ENCODE assay signal across 24 mouse cellular contexts in the genomic region with DNA sequence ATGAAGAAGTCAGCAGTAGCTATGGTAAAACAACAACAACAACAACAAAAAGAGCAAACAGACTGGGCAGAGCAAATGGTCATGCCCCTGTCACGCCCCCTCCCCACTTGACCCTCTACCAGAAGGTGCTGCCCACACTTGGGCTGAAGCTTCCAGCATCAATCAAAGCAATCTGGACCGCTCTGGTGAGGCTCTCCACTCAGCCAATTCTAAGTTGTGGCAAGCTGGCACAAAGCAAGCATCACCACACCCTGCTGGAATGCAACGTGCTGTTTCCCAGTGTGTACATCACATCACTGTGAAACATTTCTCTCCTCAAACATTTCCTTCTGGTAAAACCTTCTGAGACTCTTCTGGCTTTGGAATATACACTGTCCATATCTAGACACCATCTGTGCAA. TPM values are rescaled to one million over a fixed set of nuclear protein-coding genes. Genes with fewer than 3 reads are reported as not detected.
DNase-seq lines count a peak whose midpoint lies in the region; ATAC-seq and TF ChIP-seq lines count a peak whose summit lies in the region.
"Had no signal": no experiment of that assay in that cellular context is flagged by ENCODE, and none has a peak within 500 bp of the region (broad histone marks: within the 10 kb centered on the region; RNA-seq: fewer than 3 reads in every experiment).

No protein-coding gene starts in this region.

- WGBS in forebrain, postnatal 0 days: 62% methylated on average over 3 of the region's 3 CpGs
- WGBS in forebrain, embryonic 12.5 days: 84% methylated on average over 3 of the region's 3 CpGs

- no peaks in the 10 kb centered on the region for H3K4me1 ChIP-seq in forebrain, postnatal 0 days (ENCODE audit: insufficient read depth)
- no peaks in the 10 kb centered on the region for H3K4me1 ChIP-seq in forebrain, embryonic 12.5 days
- H3K4me1 ChIP-seq: embryonic facial prominence, embryonic 10.5 days; embryonic facial prominence, embryonic 12.5 days had no signal

- H3K27ac ChIP-seq in forebrain, postnatal 0 days (ENCODE audit: low read depth, low read length): no peak overlapping the region
- no peak overlapping the region for H3K27ac ChIP-seq in forebrain, embryonic 12.5 days
- H3K27ac ChIP-seq: embryonic facial prominence, embryonic 10.5 days; embryonic facial prominence, embryonic 12.5 days had no signal

- H3K4me2 ChIP-seq in forebrain, postnatal 0 days (ENCODE audit: low read depth): no peak overlapping the region
- no peak overlapping the region for H3K4me2 ChIP-seq in forebrain, embryonic 12.5 days
- H3K4me2 ChIP-seq: embryonic facial prominence, embryonic 12.5 days had no signal

- no peak for TF ChIP-seq CTCF in forebrain, postnatal 0 days (IDR thresholded peaks at IDR 0.05; ENCODE audit: low read depth)

- H3K4me3 ChIP-seq in forebrain, postnatal 0 days (ENCODE audit: low read depth, low read length): no peak overlapping the region
- no peak overlapping the region for H3K4me3 ChIP-seq in forebrain, embryonic 12.5 days (replicated peaks)
- H3K4me3 ChIP-seq: embryonic facial prominence, embryonic 10.5 days; embryonic facial prominence, embryonic 12.5 days had no signal

- H3K36me3 ChIP-seq in forebrain, postnatal 0 days (ENCODE audit: insufficient read depth): no peaks in the 10 kb centered on the region
- H3K36me3 ChIP-seq in forebrain, embryonic 12.5 days (replicated peaks): no peaks in the 10 kb centered on the region
- H3K36me3 ChIP-seq: embryonic facial prominence, embryonic 10.5 days; embryonic facial prominence, embryonic 12.5 days had no signal

- no peaks in the 10 kb centered on the region for H3K27me3 ChIP-seq in forebrain, postnatal 0 days (ENCODE audit: insufficient read depth, low read length)
- peaks cover 13% of the 10 kb centered on the region for H3K27me3 ChIP-seq in forebrain, embryonic 12.5 days

- H3K9me3 ChIP-seq in forebrain, postnatal 0 days (ENCODE audit: low read length): no peaks in the 10 kb centered on the region
- H3K9me3 ChIP-seq in forebrain, embryonic 12.5 days: no peaks in the 10 kb centered on the region
- H3K9me3 ChIP-seq: embryonic facial prominence, embryonic 10.5 days; embryonic facial prominence, embryonic 12.5 days had no signal

- no peak for DNase-seq in forebrain, postnatal 0 days
- peak; percentile 74 for DNase-seq in heart, adult 11 months
- no peak for DNase-seq in heart, postnatal 10 days
- DNase-seq in 3T3-L1 (ENCODE audit: low read depth, low spot score): peak; percentile 14
- DNase-seq in brain, adult 2 months (ENCODE audit: low read depth, low spot score): peak; percentile 35
- no peak for DNase-seq in adrenal gland, postnatal 10 days
- no peak for DNase-seq in gastrocnemius, postnatal 10 days
- DNase-seq: adrenal gland, adult 2 months; adrenal gland, postnatal 14 days; adrenal gland, postnatal 36 days; B cell, adult 2 months; cerebellum, adult 11-12 months; cerebellum, adult 2 months; cerebellum, adult 9-10 months had no signal

- intact Hi-C loops in heart, postnatal 10 days (cut with DNase I): no loop called here

- ATAC-seq in forebrain, postnatal 0 days: peak; percentile 27
- ATAC-seq in forebrain, embryonic 12.5 days (ENCODE audit: low FRiP score): no peak
- ATAC-seq: forebrain, embryonic 14.5 days; forebrain, embryonic 16.5 days had no signal

- H3K9ac ChIP-seq in forebrain, postnatal 0 days: no peak overlapping the region
- no peak overlapping the region for H3K9ac ChIP-seq in forebrain, embryonic 12.5 days
- H3K9ac ChIP-seq: embryonic facial prominence, embryonic 12.5 days had no signal

RNA-seq across cellular contexts. Expression of gene Slc13a5, which starts 6.3 kb away (rescaled TPM):
- total RNA-seq in forebrain, postnatal 0 days (2014; rRNA removed): 3.8 and 4.7 TPM in 2 replicates
- 4.0 and 4.1 TPM in 2 replicates for polyA plus RNA-seq in forebrain, postnatal 0 days (2015; fragmentation: Nextera tagmentation; extraction: Ambion mirVana)
- not detected in 2 replicates for polyA plus RNA-seq in forebrain, embryonic 12.5 days (2016; fragmentation: Nextera tagmentation; extraction: Ambion mirVana)
- not detected for total RNA-seq in heart, postnatal 10 days (2021)
- 1 to 10 TPM in 1 of 2 experiments, under 1 TPM in 1; 0.15 to 1.4 TPM for total RNA-seq in adrenal gland, postnatal 10 days (2021)
- 10 to 100 TPM in 1 of 2 experiments, under 1 TPM in 1; 0.33 to 10.5 TPM for total RNA-seq in gastrocnemius, postnatal 10 days (2021)
- total RNA-seq: gastrocnemius, adult 18-20 months; MEL had no signal
- polyA plus RNA-seq: forebrain, embryonic 11.5 days had no signal

RNA-seq across cellular contexts. Expression of gene Xaf1, which starts 28.1 kb away (rescaled TPM):
- 0.77 and 3.1 TPM in 2 replicates for total RNA-seq in forebrain, postnatal 0 days (2014; rRNA removed)
- 4.3 and 4.8 TPM in 2 replicates for polyA plus RNA-seq in forebrain, postnatal 0 days (2015; fragmentation: Nextera tagmentation; extraction: Ambion mirVana)
- polyA plus RNA-seq in forebrain, embryonic 12.5 days (2016; fragmentation: Nextera tagmentation; extraction: Ambion mirVana): 1.6 TPM in 2 replicates
- total RNA-seq in heart, postnatal 10 days (2021): 10 to 100 TPM in 1 of 2 experiments, 1 to 10 TPM in 1; 9.1 to 11.6 TPM
- 10 to 100 TPM; 13.3 to 16.8 TPM for total RNA-seq in adrenal gland, postnatal 10 days (2021)
- total RNA-seq in gastrocnemius, postnatal 10 days (2021): 1 to 10 TPM; 9.3 to 9.8 TPM

RNA-seq across cellular contexts. Expression of gene Fbxo39, which starts 40.9 kb away (rescaled TPM):
- total RNA-seq in forebrain, postnatal 0 days (2014; rRNA removed): not detected in 2 replicates
- polyA plus RNA-seq in forebrain, postnatal 0 days (2015; fragmentation: Nextera tagmentation; extraction: Ambion mirVana): not detected in 2 replicates
- not detected in 2 replicates for polyA plus RNA-seq in forebrain, embryonic 12.5 days (2016; fragmentation: Nextera tagmentation; extraction: Ambion mirVana)
- total RNA-seq in heart, postnatal 10 days (2021): not detected
- total RNA-seq in adrenal gland, postnatal 10 days (2021): not detected
- total RNA-seq in gastrocnemius, postnatal 10 days (2021): not detected
- total RNA-seq: adrenal gland, adult 2 months; adrenal gland, postnatal 14 days; adrenal gland, postnatal 36 days; gastrocnemius, adult 18-20 months; MEL had no signal
- polyA plus RNA-seq: cerebellum, adult 2 months; cortical plate, adult 2 months; embryonic facial prominence, embryonic 10.5 days; embryonic facial prominence, embryonic 12.5 days; embryonic facial prominence, embryonic 14.5 days; forebrain, embryonic 11.5 days; forebrain, embryonic 14.5 days; forebrain, embryonic 16.5 days had no signal

RNA-seq across cellular contexts. Expression of gene Med31, which starts 57.9 kb away (rescaled TPM):
- 24.1 and 33.0 TPM in 2 replicates for total RNA-seq in forebrain, postnatal 0 days (2014; rRNA removed)
- 43.4 and 43.9 TPM in 2 replicates for polyA plus RNA-seq in forebrain, postnatal 0 days (2015; fragmentation: Nextera tagmentation; extraction: Ambion mirVana)
- 54.8 and 55.8 TPM in 2 replicates for polyA plus RNA-seq in forebrain, embryonic 12.5 days (2016; fragmentation: Nextera tagmentation; extraction: Ambion mirVana)
- 10 to 100 TPM; 10.5 to 10.6 TPM for total RNA-seq in heart, postnatal 10 days (2021)
- 10 to 100 TPM; 12.3 to 14.4 TPM for total RNA-seq in adrenal gland, postnatal 10 days (2021)
- 1 to 10 TPM; 8.2 to 9.2 TPM for total RNA-seq in gastrocnemius, postnatal 10 days (2021)

Comparison
In these comparisons a context has a peak if more than half of its experiments do, and no peak if none do; other contexts are left out.
1. DNase-seq: peak in heart, adult 11 months (single experiment), 3T3-L1 (single experiment) and brain, adult 2 months (single experiment); none in forebrain, postnatal 0 days (single experiment), heart, postnatal 10 days (0 of 2), adrenal gland, postnatal 10 days (single experiment) and gastrocnemius, postnatal 10 days (single experiment).